Mouse (Mus musculus) C2C12 (cell line): ENCODE measurements at regions not wholly inside any gene's neighbourhood (a gene's known extent, or its start where the extent isn't known, plus 50 kb on each side); places are given as distances from the start of the nearest gene placed in this dataset.

Experiments used
- H3K27me3 ChIP-seq: one replicate; pipeline ENCODE4 v1.6.1; 2011; ENCODE audit not compliant: control insufficient read depth, insufficient read depth, insufficient read length
- H3K36me3 ChIP-seq: one replicate; pipeline ENCODE4 v1.6.1; 2011; ENCODE audit not compliant: control insufficient read depth, insufficient read depth
- H3K4me3 ChIP-seq: one replicate; pipeline ENCODE4 v1.5.1; 2011; ENCODE audit warnings: mild to moderate bottlenecking, control low read depth; ENCODE audit not compliant: poor library complexity, insufficient read depth, severe bottlenecking
- H3K79me2 ChIP-seq: one replicate; pipeline ENCODE4 v1.6.1; 2011; ENCODE audit not compliant: control insufficient read depth, insufficient read depth
- H3K79me3 ChIP-seq: one replicate; pipeline ENCODE4 v1.6.1; 2011; ENCODE audit warnings: low read depth, control low read depth
- H3ac ChIP-seq: one replicate; pipeline ENCODE3; 2011; ENCODE audit warnings: low read depth; ENCODE audit not compliant: control insufficient read depth, insufficient read length
- CEBPB ChIP-seq: IDR thresholded peaks from one replicate; pipeline ENCODE4 v1.6.1; 2011; ENCODE audit warnings: low read depth, mild to moderate bottlenecking, control low read depth, moderate library complexity
- CTCF ChIP-seq: IDR thresholded peaks from one replicate; pipeline ENCODE4 v1.5.1; 2011; ENCODE audit not compliant: control insufficient read depth, insufficient read depth, insufficient read length
- FOSL1 ChIP-seq: IDR thresholded peaks from one replicate; pipeline ENCODE4 v1.8.0; 2011; ENCODE audit warnings: mild to moderate bottlenecking, low read length; ENCODE audit not compliant: poor library complexity, insufficient read depth, severe bottlenecking
- MAX ChIP-seq: IDR thresholded peaks from one replicate; pipeline ENCODE4 v1.6.1; 2011; ENCODE audit warnings: mild to moderate bottlenecking, control low read depth
- MYOD1 ChIP-seq: IDR thresholded peaks from one replicate; pipeline ENCODE4 v1.6.1; 2011; ENCODE audit warnings: low read depth; ENCODE audit not compliant: control insufficient read depth, insufficient read length
- MYOG ChIP-seq: IDR thresholded peaks from one replicate; pipeline ENCODE4 v1.6.1; 2011; ENCODE audit not compliant: control insufficient read depth, insufficient read length; ENCODE audit errors: extremely low read depth
- USF1 ChIP-seq: IDR thresholded peaks from one replicate; pipeline ENCODE4 v1.6.1; 2011; ENCODE audit warnings: low read depth, mild to moderate bottlenecking, control low read depth, moderate library complexity

GRCm38 (mm10) chr8:118104464-118105050 lies 179.0 kb upstream of the Cdh13 start:
- Histone ChIP-seq H3K4me3 (no peak overlapping the region), H3K27me3 (peaks cover 12% of the 10 kb centered on the region), H3ac (no peak overlapping the region), H3K36me3 (no peaks in the 10 kb centered on the region), H3K79me3 (no peaks in the 10 kb centered on the region), H3K79me2 (no peaks in the 10 kb centered on the region)
- TF ChIP-seq MYOG, result no peak
- TF ChIP-seq CTCF, result no peak
- TF ChIP-seq MAX, result no peak
- TF ChIP-seq USF1, result no peak
- TF ChIP-seq MYOD1, result no peak

- no peak for TF ChIP-seq MYOD1
- no peak for TF ChIP-seq CTCF
- TF ChIP-seq MAX, result no peak
- no peak for TF ChIP-seq CEBPB
- TF ChIP-seq MYOG, result no peak
- no peak for TF ChIP-seq USF1
- TF ChIP-seq FOSL1, result no peak
- H3K4me3 ChIP-seq, result no peak overlapping the region
- H3K79me3 ChIP-seq, result no peaks in the 10 kb centered on the region
- peaks cover 12% of the 10 kb centered on the region for H3K27me3 ChIP-seq
- no peaks in the 10 kb centered on the region for H3K79me2 ChIP-seq
- no peaks in the 10 kb centered on the region for H3K36me3 ChIP-seq
- no peak overlapping the region for H3ac ChIP-seq
Measured at GRCm38 (mm10) chr8:118101346-118101745, 182.2 kb upstream of the Cdh13 start.

- Histone ChIP-seq H3K79me3 (no peaks in the 10 kb centered on the region), H3ac (no peak overlapping the region), H3K36me3 (no peaks in the 10 kb centered on the region), H3K4me3 (no peak overlapping the region), H3K79me2 (no peaks in the 10 kb centered on the region), H3K27me3 (peaks cover 3% of the 10 kb centered on the region)
- TF ChIP-seq FOSL1 (no peak), USF1 (no peak), CTCF (no peak), MAX (no peak), MYOG (no peak), CEBPB (no peak), MYOD1 (no peak)
Measured at GRCm38 (mm10) chr8:118062736-118063135, 220.8 kb upstream of the Cdh13 start.

- TF ChIP-seq CTCF (no peak), MYOG (no peak), CEBPB (no peak), FOSL1 (no peak), USF1 (no peak), MAX (no peak)
Measured at GRCm38 (mm10) chr8:118056781-118057180, 226.8 kb upstream of the Cdh13 start.

GRCm38 (mm10) chr8:118055536-118055935 lies 228.0 kb upstream of the Cdh13 start:
- Histone ChIP-seq H3K79me3 (no peaks in the 10 kb centered on the region), H3ac (no peak overlapping the region), H3K36me3 (no peaks in the 10 kb centered on the region), H3K4me3 (no peak overlapping the region), H3K79me2 (no peaks in the 10 kb centered on the region), H3K27me3 (no peaks in the 10 kb centered on the region)
- TF ChIP-seq CEBPB, result no peak
- no peak for TF ChIP-seq MYOD1
- no peak for TF ChIP-seq CTCF
- TF ChIP-seq FOSL1, result no peak

More at GRCm38 (mm10) chr8:118056781-118057180, 226.8 kb upstream of the Cdh13 start:
- H3K79me3 ChIP-seq, result no peaks in the 10 kb centered on the region
- H3K79me2 ChIP-seq, result no peaks in the 10 kb centered on the region
- no peak overlapping the region for H3K4me3 ChIP-seq
- H3K27me3 ChIP-seq, result no peaks in the 10 kb centered on the region
- H3ac ChIP-seq, result no peak overlapping the region
- no peaks in the 10 kb centered on the region for H3K36me3 ChIP-seq

GRCm38 (mm10) chr8:118050386-118050785 lies 233.1 kb upstream of the Cdh13 start:
- no peaks in the 10 kb centered on the region for H3K79me2 ChIP-seq
- no peak overlapping the region for H3ac ChIP-seq
- no peaks in the 10 kb centered on the region for H3K79me3 ChIP-seq
- H3K4me3 ChIP-seq, result no peak overlapping the region
- no peaks in the 10 kb centered on the region for H3K36me3 ChIP-seq
- H3K27me3 ChIP-seq, result no peaks in the 10 kb centered on the region
- no peak for TF ChIP-seq MYOD1
